Mouse (Mus musculus) heart, adult 10 weeks (tissue): Measurements from ENCODE around the gene Hspbap1. TPM values are rescaled to one million over a fixed set of nuclear protein-coding genes. Genes with fewer than 3 reads are reported as not detected.

Experiments used
- polyA plus RNA-seq: library from polyadenylated mRNA; stranded (reverse); fragments of 350-450 nt; fragmentation: Illumina TruSeq; extraction: RNeasy Lipid Tissue Mini Kit (QIAGEN cat#74804); gene quantifications from one replicate; pipeline ENCODE4 v1.2.3, GENCODE M21; 2014; ENCODE audit warnings: low read depth, low replicate concordance

Hspbap1 gene
- 2.6 TPM for polyA plus RNA-seq

GRCm38 (mm10) chr16:35769878-35770657 is at the start of gene Hspbap1:
Gene Hspbap1, plus strand, starts transcription at chr16:35770375.

GRCm38 (mm10) chr16:35768785-35769642 is 1.2 kb upstream of the Hspbap1 start, which contains the start of gene Dirc2:
Gene Dirc2, minus strand, starts transcription at chr16:35769356.

GRCm38 (mm10) chr16:35871048-35871851 is 101.1 kb downstream of the Hspbap1 start, which contains the start of gene Parp14:
Gene Parp14, minus strand, starts transcription at chr16:35871544.

Other genes with a start within 250 kb of the Hspbap1 start
- 1.1 TPM for gene Sema5b, start 229.2 kb upstream of the Hspbap1 start, polyA plus RNA-seq
- gene Dirc2, start 1.0 kb upstream of the Hspbap1 start, polyA plus RNA-seq, result 40.5 TPM
- 10.8 TPM for gene Parp14, start 101.2 kb downstream of the Hspbap1 start, polyA plus RNA-seq
- gene Parp9, start 168.1 kb downstream of the Hspbap1 start, polyA plus RNA-seq, result 17.0 TPM
- gene Dtx3l, start 168.8 kb downstream of the Hspbap1 start, polyA plus RNA-seq, result 9.0 TPM
- gene Kpna1, start 208.4 kb downstream of the Hspbap1 start, polyA plus RNA-seq, result 63.8 TPM